Mouse (Mus musculus) myocyte (in vitro differentiated cells): ENCODE results near the gene Pik3r5. TPM values are rescaled to one million over a fixed set of nuclear protein-coding genes. Genes with fewer than 3 reads are reported as not detected.

ENCODE experiments used
- H3K27me3 ChIP-seq: one replicate; pipeline ENCODE4 v1.6.1; 2011; ENCODE audit not compliant: control insufficient read depth, insufficient read depth, insufficient read length
- H3K36me3 ChIP-seq: one replicate; pipeline ENCODE4 v1.6.1; 2011; ENCODE audit not compliant: control insufficient read depth, insufficient read depth
- H3K4me2 ChIP-seq: one replicate; pipeline ENCODE4 v1.6.1; 2011; ENCODE audit warnings: low read depth, control low read depth
- H3K4me3 ChIP-seq: one replicate; pipeline ENCODE4 v1.5.1; 2011; ENCODE audit warnings: mild to moderate bottlenecking, control low read depth, moderate library complexity
- H3K79me2 ChIP-seq: one replicate; pipeline ENCODE4 v1.6.1; 2011; ENCODE audit not compliant: control insufficient read depth, insufficient read depth
- H3ac ChIP-seq: one replicate; pipeline ENCODE4 v1.6.1; 2011; ENCODE audit not compliant: control insufficient read depth, insufficient read length
- CEBPB ChIP-seq: IDR thresholded peaks from 2 replicates; pipeline ENCODE4 v1.6.1; 2011; ENCODE audit warnings: mild to moderate bottlenecking, moderate library complexity; ENCODE audit not compliant: poor library complexity, insufficient read depth, severe bottlenecking
- E2F4 ChIP-seq: IDR thresholded peaks from one replicate; pipeline ENCODE4 v1.6.1; 2011; ENCODE audit warnings: mild to moderate bottlenecking, control low read depth, moderate library complexity; ENCODE audit not compliant: insufficient read depth
- MAX ChIP-seq: IDR thresholded peaks from one replicate; pipeline ENCODE4 v1.6.1; 2011; ENCODE audit warnings: low read depth, mild to moderate bottlenecking, control low read depth
- MYOD1 ChIP-seq, 3 experiments: IDR thresholded peaks; one replicate each; pipeline ENCODE4 v1.6.1; 2011; ENCODE audit warnings: control low read depth in 2 of 3, low read depth in 2 of 3, mild to moderate bottlenecking in 2 of 3, moderate library complexity in 1 of 3; ENCODE audit not compliant: insufficient read length in 2 of 3, control insufficient read depth in 1 of 3
- MYOG ChIP-seq, 3 experiments: IDR thresholded peaks; one replicate each; pipeline ENCODE4 v1.6.1; 2011; ENCODE audit warnings: control low read depth in 2 of 3, low read depth in 2 of 3, mild to moderate bottlenecking in 2 of 3; ENCODE audit not compliant: insufficient read length in 2 of 3, control insufficient read depth in 1 of 3, insufficient read depth in 1 of 3
- POLR2A ChIP-seq: IDR thresholded peaks from one replicate; pipeline ENCODE4 v1.6.1; 2011; ENCODE audit warnings: low read depth, mild to moderate bottlenecking, control low read depth, moderate library complexity; ENCODE audit not compliant: insufficient read length
- POLR2AphosphoS2 ChIP-seq: IDR thresholded peaks from one replicate; pipeline ENCODE4 v1.6.1; 2011; ENCODE audit warnings: low read depth, control low read depth; ENCODE audit not compliant: insufficient read length
- REST ChIP-seq: IDR thresholded peaks from one replicate; pipeline ENCODE4 v1.6.1; 2011; ENCODE audit warnings: mild to moderate bottlenecking, control low read depth, moderate library complexity; ENCODE audit not compliant: insufficient read depth, insufficient read length
- SRF ChIP-seq: IDR thresholded peaks from one replicate; pipeline ENCODE4 v1.6.1; 2011; ENCODE audit warnings: low read depth; ENCODE audit not compliant: control insufficient read depth, insufficient read length
- TCF12 ChIP-seq: IDR thresholded peaks from one replicate; pipeline ENCODE4 v1.6.1; 2011; ENCODE audit warnings: mild to moderate bottlenecking, control low read depth; ENCODE audit not compliant: poor library complexity, insufficient read depth, severe bottlenecking
- TCF3 ChIP-seq: IDR thresholded peaks from one replicate; pipeline ENCODE4 v1.6.1; 2011; ENCODE audit warnings: low read depth, control low read depth; ENCODE audit not compliant: insufficient read length
- USF1 ChIP-seq: IDR thresholded peaks from one replicate; pipeline ENCODE4 v1.6.1; 2011; ENCODE audit warnings: low read depth, mild to moderate bottlenecking, control low read depth, moderate library complexity
- polyA plus RNA-seq: library from polyadenylated mRNA; unstranded; fragments of >200 nt; fragmentation: generic; extraction: Trizol; gene quantifications from one replicate; pipeline ENCODE4 v1.2.1, GENCODE M21; 2012; ENCODE audit warnings: missing spikeins

The Pik3r5 gene
- polyA plus RNA-seq, 1 experiment: 0.22 TPM

- H3K4me2 ChIP-seq: peak overlapping the region; percentile 49
- no peaks in the 10 kb centered on the region for H3K79me2 ChIP-seq
- peaks cover 27% of the 10 kb centered on the region for H3K27me3 ChIP-seq
- H3K4me3 ChIP-seq: no peak overlapping the region
- no peak overlapping the region for H3ac ChIP-seq
- no peaks in the 10 kb centered on the region for H3K36me3 ChIP-seq
- TF ChIP-seq MYOD1 (IDR thresholded peaks at IDR 0.05; ENCODE audit: control insufficient read depth in 1 of 3, insufficient read length in 2 of 3, low read depth in 2 of 3) (no peak), POLR2AphosphoS2 (no peak), CEBPB (no peak), E2F4 (no peak), MAX (no peak), MYOG (IDR thresholded peaks at IDR 0.05; ENCODE audit: control insufficient read depth in 1 of 3, insufficient read depth in 1 of 3, insufficient read length in 2 of 3, low read depth in 2 of 3) (no peak), TCF12 (no peak), POLR2A (no peak), USF1 (no peak), TCF3 (no peak), SRF (no peak), REST (no peak)
Observed at GRCm38 (mm10) chr11:68531066-68531806, 99.3 kb downstream of the Pik3r5 start.

- Histone ChIP-seq H3K4me2 (peak overlapping the region; percentile 49), H3K36me3 (no peaks in the 10 kb centered on the region), H3K4me3 (no peak overlapping the region), H3K79me2 (no peaks in the 10 kb centered on the region), H3K27me3 (peaks cover 27% of the 10 kb centered on the region), H3ac (no peak overlapping the region)
- TF ChIP-seq REST (no peak), USF1 (no peak), E2F4 (no peak), POLR2AphosphoS2 (no peak), POLR2A (no peak), SRF (no peak), MAX (no peak), TCF12 (no peak), MYOG (IDR thresholded peaks at IDR 0.05; ENCODE audit: control insufficient read depth in 1 of 3, insufficient read depth in 1 of 3, insufficient read length in 2 of 3, low read depth in 2 of 3) (no peak), CEBPB (no peak)
Observed at GRCm38 (mm10) chr11:68531941-68532535, 100.1 kb downstream of the Pik3r5 start.

GRCm38 (mm10) chr11:68532773-68533172 is 100.9 kb downstream of the Pik3r5 start:
- Histone ChIP-seq H3K4me3 (no peak overlapping the region), H3K27me3 (peaks cover 25% of the 10 kb centered on the region), H3ac (no peak overlapping the region), H3K4me2 (no peak overlapping the region), H3K79me2 (no peaks in the 10 kb centered on the region), H3K36me3 (no peaks in the 10 kb centered on the region)
- no peak for TF ChIP-seq MAX
- no peak for TF ChIP-seq CEBPB
- no peak for TF ChIP-seq E2F4
- no peak for TF ChIP-seq USF1
- TF ChIP-seq TCF3: no peak
- no peak for TF ChIP-seq MYOD1 (IDR thresholded peaks at IDR 0.05; ENCODE audit: control insufficient read depth in 1 of 3, insufficient read length in 2 of 3, low read depth in 2 of 3)
- no peak for TF ChIP-seq TCF12
- TF ChIP-seq MYOG (IDR thresholded peaks at IDR 0.05; ENCODE audit: control insufficient read depth in 1 of 3, insufficient read depth in 1 of 3, insufficient read length in 2 of 3, low read depth in 2 of 3): no peak
- no peak for TF ChIP-seq SRF
- no peak for TF ChIP-seq POLR2AphosphoS2
- no peak for TF ChIP-seq POLR2A
- no peak for TF ChIP-seq REST

GRCm38 (mm10) chr11:68533971-68534475 is 102.1 kb downstream of the Pik3r5 start:
- Histone ChIP-seq H3K4me3 (no peak overlapping the region), H3ac (no peak overlapping the region), H3K36me3 (no peaks in the 10 kb centered on the region), H3K79me2 (no peaks in the 10 kb centered on the region), H3K4me2 (no peak overlapping the region), H3K27me3 (peaks cover 13% of the 10 kb centered on the region)
- TF ChIP-seq POLR2A (no peak), TCF3 (no peak), TCF12 (no peak), E2F4 (no peak), USF1 (no peak), SRF (no peak), POLR2AphosphoS2 (no peak), MYOD1 (IDR thresholded peaks at IDR 0.05; ENCODE audit: control insufficient read depth in 1 of 3, insufficient read length in 2 of 3, low read depth in 2 of 3) (no peak), MYOG (IDR thresholded peaks at IDR 0.05; ENCODE audit: control insufficient read depth in 1 of 3, insufficient read depth in 1 of 3, insufficient read length in 2 of 3, low read depth in 2 of 3) (no peak), MAX (no peak), CEBPB (no peak), REST (no peak)
